Mouse (Mus musculus) stomach, postnatal 0 days (tissue): ENCODE measurements at regions not wholly inside any gene's neighbourhood (a gene's known extent, or its start where the extent isn't known, plus 50 kb on each side); places are given as distances from the start of the nearest gene placed in this dataset.

Source experiments
- CTCF ChIP-seq: IDR thresholded peaks from 2 replicates; pipeline ENCODE4 v1.5.1; 2016; ENCODE audit warnings: antibody characterized with exemption, low read depth, mild to moderate bottlenecking, moderate library complexity
- EP300 ChIP-seq: optimal IDR thresholded peaks from 2 replicates; pipeline ENCODE3; 2016; ENCODE audit warnings: antibody characterized with exemption

DNA sequence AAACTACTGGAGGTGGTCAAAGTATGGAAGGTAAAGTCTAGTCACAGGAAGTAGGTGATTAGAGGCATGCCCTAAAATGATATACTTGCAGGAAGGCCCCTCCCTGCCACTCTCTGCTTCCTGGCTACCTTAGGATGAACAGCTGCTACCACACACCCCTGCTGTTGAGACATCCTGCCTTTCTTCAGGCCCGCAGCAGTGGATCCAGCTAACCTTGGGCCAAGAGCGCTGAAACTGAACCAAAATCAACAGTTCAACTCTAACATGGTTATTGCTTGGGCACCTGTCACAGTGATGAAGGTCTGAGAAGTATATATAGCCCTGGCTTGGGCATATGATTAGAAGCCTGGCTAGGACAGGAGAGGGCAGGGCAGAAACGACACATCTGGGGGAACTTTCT is 352.4 kb downstream of the Prdm2 start:
- no peak for TF ChIP-seq EP300
- TF ChIP-seq CTCF = no peak
